Comparison of ENCODE assay signal across 8 mouse cellular contexts in genomic region chr6:128839266-128839771, GRCm38 (mm10). TPM values are rescaled to one million over a fixed set of nuclear protein-coding genes. Genes with fewer than 3 reads are reported as not detected.
DNase-seq lines count a peak whose midpoint lies in the region; ATAC-seq and TF ChIP-seq lines count a peak whose summit lies in the region.

No protein-coding gene starts in this region.

- H3K4me2 ChIP-seq in hindbrain, embryonic 16.5 days (ENCODE audit: low read length) = peak overlapping the region; percentile 85

- intact Hi-C loops in left cerebral cortex, adult 2 months (cut with DNase I) = loop anchor here (1.0 kb wide), 1 partner anchor 75 kb away; no protein-coding TSS in a partner anchor

- DNase-seq in WW6 (ENCODE audit: low read depth, low spot score) = peak; percentile 97
- DNase-seq in cerebellum, postnatal 36 days = peak; percentile 85 to 86
- DNase-seq in gastrocnemius, adult 18-20 months (ENCODE audit: low spot score) = peak; percentile 93
- DNase-seq in left cerebral cortex, adult 2 months (ENCODE audit: extremely low spot score in 1 of 2, low spot score in 2 of 2) = peak; percentile 68 to 76
- peak; percentile 67 for DNase-seq in retina, postnatal 7 days (ENCODE audit: low read depth, low spot score)
- peak; percentile 86 for DNase-seq in urinary bladder, postnatal 14 days (ENCODE audit: low spot score)

- no peaks in the 10 kb centered on the region for H3K9me3 ChIP-seq in hindbrain, embryonic 16.5 days (ENCODE audit: control insufficient read depth, low read length)

- no peaks in the 10 kb centered on the region for H3K79me2 ChIP-seq in macrophage (ENCODE audit: inconsistent target)

- under 1% methylated on average over 17 of the region's 17 CpGs for WGBS in hindbrain, embryonic 16.5 days
- 2% methylated on average over 17 of the region's 17 CpGs for WGBS in macrophage (ENCODE audit: missing documents)

- H3K9ac ChIP-seq in hindbrain, embryonic 16.5 days (ENCODE audit: low read depth, low read length) = peak overlapping the region; percentile 66

- no peaks in the 10 kb centered on the region for H3K27me3 ChIP-seq in hindbrain, embryonic 16.5 days (replicated peaks; ENCODE audit: control insufficient read depth, insufficient read depth, low read length)

- peak; percentile 78 for TF ChIP-seq CTCF in left cerebral cortex, adult 2 months (IDR thresholded peaks at IDR 0.05)

- peak; percentile 1 for ATAC-seq in hindbrain, embryonic 16.5 days

- H3K27ac ChIP-seq in hindbrain, embryonic 16.5 days (ENCODE audit: low read depth, low read length) = peak overlapping the region; percentile 87
- peak overlapping the region; percentile 95 for H3K27ac ChIP-seq in left cerebral cortex, adult 2 months
- H3K27ac ChIP-seq in macrophage = peak overlapping the region; percentile 92

- no peaks in the 10 kb centered on the region for H3K36me3 ChIP-seq in hindbrain, embryonic 16.5 days (ENCODE audit: control insufficient read depth, insufficient read depth, low read length)
- no peaks in the 10 kb centered on the region for H3K36me3 ChIP-seq in macrophage (ENCODE audit: inconsistent target)

- peaks cover 10% of the 10 kb centered on the region; the same call in 1 of the 2 replicates for H3K4me1 ChIP-seq in hindbrain, embryonic 16.5 days (ENCODE audit: control insufficient read depth, insufficient read depth, low read depth, low read length)

- H3K4me3 ChIP-seq in hindbrain, embryonic 16.5 days (ENCODE audit: low read length) = peak overlapping the region; percentile 62
- H3K4me3 ChIP-seq in left cerebral cortex, adult 2 months = peak overlapping the region; percentile 72
- peak overlapping the region; percentile 87 for H3K4me3 ChIP-seq in macrophage (ENCODE audit: inconsistent target)

RNA-seq across cellular contexts. Expression of gene Klrb1b, which starts 13.2 kb away (rescaled TPM):
- not detected for total RNA-seq in gastrocnemius, adult 18-20 months (2021)
- polyA plus RNA-seq in hindbrain, embryonic 16.5 days (2015; fragmentation: Nextera tagmentation; extraction: Ambion mirVana) = not detected in 2 replicates
- not detected for total RNA-seq in left cerebral cortex, adult 2 months (2021)
- not detected for total RNA-seq in macrophage (2018; cell fraction: chromatin; rRNA removed)
- total RNA-seq in macrophage (2018; cell fraction: cytosol; rRNA removed) = under 1 TPM in 3 of 26 experiments, not detected in 23; 0.05 to 0.19 (median 0.05) TPM
- total RNA-seq in macrophage (2018; cell fraction: nucleus; rRNA removed) = not detected
- polyA plus RNA-seq in macrophage (2018) = 0.24 TPM in 1 of 3 replicates, not detected in the others

RNA-seq across cellular contexts. Expression of gene Gm44511, which starts 13.2 kb away (rescaled TPM):
- not detected for total RNA-seq in gastrocnemius, adult 18-20 months (2021)
- not detected in 2 replicates for polyA plus RNA-seq in hindbrain, embryonic 16.5 days (2015; fragmentation: Nextera tagmentation; extraction: Ambion mirVana)
- not detected for total RNA-seq in left cerebral cortex, adult 2 months (2021)
- not detected for total RNA-seq in macrophage (2018; cell fraction: chromatin; rRNA removed)
- total RNA-seq in macrophage (2018; cell fraction: cytosol; rRNA removed) = not detected
- total RNA-seq in macrophage (2018; cell fraction: nucleus; rRNA removed) = 1 to 10 TPM in 1 of 26 experiments, not detected in 25; 1.8 TPM
- not detected in 3 replicates for polyA plus RNA-seq in macrophage (2018)

RNA-seq across cellular contexts. Expression of gene Clec2i, which starts 48.1 kb away (rescaled TPM):
- total RNA-seq in gastrocnemius, adult 18-20 months (2021) = not detected
- polyA plus RNA-seq in hindbrain, embryonic 16.5 days (2015; fragmentation: Nextera tagmentation; extraction: Ambion mirVana) = not detected in 2 replicates
- total RNA-seq in left cerebral cortex, adult 2 months (2021) = not detected
- total RNA-seq in macrophage (2018; cell fraction: chromatin; rRNA removed) = 1 to 10 TPM in 22 of 26 experiments, under 1 TPM in 4; 0.40 to 9.4 (median 3.6) TPM
- total RNA-seq in macrophage (2018; cell fraction: cytosol; rRNA removed) = 1 to 10 TPM; 1.3 to 8.4 (median 5.8) TPM
- 10 to 100 TPM in 9 of 26 experiments, 1 to 10 TPM in 16, under 1 TPM in 1; 0.79 to 19.6 (median 7.8) TPM for total RNA-seq in macrophage (2018; cell fraction: nucleus; rRNA removed)
- polyA plus RNA-seq in macrophage (2018) = 4.1 to 7.2 TPM (median 5.9 TPM) in 3 replicates

RNA-seq across cellular contexts. Expression of gene Klrb1c, which starts 50.3 kb away (rescaled TPM):
- not detected for total RNA-seq in gastrocnemius, adult 18-20 months (2021)
- 0.11 and 0.15 TPM in 2 replicates for polyA plus RNA-seq in hindbrain, embryonic 16.5 days (2015; fragmentation: Nextera tagmentation; extraction: Ambion mirVana)
- not detected for total RNA-seq in left cerebral cortex, adult 2 months (2021)
- total RNA-seq in macrophage (2018; cell fraction: chromatin; rRNA removed) = not detected
- not detected for total RNA-seq in macrophage (2018; cell fraction: cytosol; rRNA removed)
- not detected for total RNA-seq in macrophage (2018; cell fraction: nucleus; rRNA removed)
- 0.22 TPM in 1 of 3 replicates, not detected in the others for polyA plus RNA-seq in macrophage (2018)

RNA-seq across cellular contexts. Expression of gene BC035044, which starts 51.6 kb away (rescaled TPM):
- total RNA-seq in gastrocnemius, adult 18-20 months (2021) = not detected
- polyA plus RNA-seq in hindbrain, embryonic 16.5 days (2015; fragmentation: Nextera tagmentation; extraction: Ambion mirVana) = 0.49 and 0.72 TPM in 2 replicates
- total RNA-seq in left cerebral cortex, adult 2 months (2021) = 1 to 10 TPM in 1 of 2 experiments, under 1 TPM in 1; 0.94 to 1.5 TPM
- 10 to 100 TPM in 1 of 26 experiments, 1 to 10 TPM in 13, under 1 TPM in 6, not detected in 6; 0.52 to 10.2 (median 1.8) TPM for total RNA-seq in macrophage (2018; cell fraction: chromatin; rRNA removed)
- 1 to 10 TPM in 16 of 26 experiments, under 1 TPM in 10; 0.56 to 3.7 (median 1.2) TPM for total RNA-seq in macrophage (2018; cell fraction: cytosol; rRNA removed)
- 1 to 10 TPM in 20 of 26 experiments, under 1 TPM in 4, not detected in 2; 0.40 to 7.4 (median 2.0) TPM for total RNA-seq in macrophage (2018; cell fraction: nucleus; rRNA removed)
- 0.64 to 4.3 TPM (median 0.99 TPM) in 3 replicates for polyA plus RNA-seq in macrophage (2018)

Comparison
In these comparisons a context has a peak if more than half of its experiments do, and no peak if none do; other contexts are left out.
1. Peak in every context shown above with its lines: DNase-seq, ATAC-seq, H3K4me3 ChIP-seq and H3K27ac ChIP-seq.